Mouse (Mus musculus): ENCODE measurements around the gene Slfn1.

DNA sequence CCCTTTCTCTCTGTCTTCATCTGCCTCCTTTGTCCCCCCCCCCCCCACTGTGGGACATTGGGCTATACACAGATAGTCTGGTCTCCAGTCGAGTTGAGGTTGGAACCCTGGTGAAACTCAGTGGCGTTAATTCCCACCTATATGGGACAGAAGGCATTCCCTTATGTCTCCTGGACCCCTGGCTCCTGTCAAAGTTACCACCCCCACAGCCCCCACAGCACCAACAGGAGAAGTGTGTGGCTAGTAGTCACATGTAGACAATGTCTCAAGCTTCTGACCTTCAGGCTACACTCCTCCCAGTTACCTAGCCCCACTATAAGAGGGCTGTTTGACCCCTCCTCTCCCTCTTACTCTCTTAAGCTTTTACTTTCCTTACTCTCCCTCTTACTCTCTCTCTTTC lies 32.5 kb upstream of the Slfn1 start:
- TF ChIP-seq CTCF (IDR thresholded peaks at IDR 0.05; ENCODE audit: insufficient read depth, low read depth, low read length) (no peak), POLR2A (IDR thresholded peaks at IDR 0.05; ENCODE audit: insufficient read depth, low read depth, low read length) (no peak)
